Mouse (Mus musculus): ENCODE data around the gene Celsr2.

DNA sequence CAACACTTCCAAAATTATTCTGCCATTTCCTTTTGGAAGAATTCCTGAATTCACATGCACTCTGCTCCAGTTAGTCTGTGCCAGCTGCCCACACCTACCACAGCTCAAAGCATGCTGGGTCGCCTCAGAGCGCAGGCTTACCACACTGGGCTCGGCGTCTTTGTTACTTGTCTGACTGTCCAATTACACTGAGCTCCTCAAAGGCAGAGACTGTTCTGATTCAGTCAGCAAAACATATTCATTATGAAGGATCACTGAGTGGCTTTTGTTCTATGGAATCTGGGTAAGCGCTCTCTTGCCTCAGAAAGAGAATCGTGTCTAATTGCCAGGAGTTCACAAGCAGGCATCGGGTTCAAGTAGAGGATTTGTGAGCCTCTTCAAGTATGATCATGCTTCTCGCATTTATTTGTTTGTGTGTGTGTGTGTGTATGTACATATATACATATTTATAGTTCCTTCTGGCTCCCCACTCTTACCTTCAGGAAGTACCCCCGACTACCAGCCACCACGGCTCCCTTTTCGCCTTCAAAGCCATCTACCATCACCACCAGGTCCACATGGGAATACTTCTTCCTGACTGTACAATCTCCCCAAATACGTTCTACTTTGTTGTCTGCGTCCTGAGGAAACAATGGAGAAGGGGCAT is 17.3 kb upstream of the Celsr2 start:
- TF ChIP-seq CTCF (conservative IDR thresholded peaks at IDR 0.05; ENCODE audit: insufficient read depth, insufficient read length, low read depth, low read length) (no peak), POLR2A (IDR thresholded peaks at IDR 0.05; ENCODE audit: low read depth, low read length) (no peak)
